Mouse (Mus musculus) natural killer cell, adult 2 months (primary cell): ENCODE measurements at regions not wholly inside any gene's neighbourhood (a gene's known extent, or its start where the extent isn't known, plus 50 kb on each side); places are given as distances from the start of the nearest gene placed in this dataset.

ENCODE experiments used
- DNase-seq, 2 experiments: peaks; one replicate each; pipeline ENCODE4 v3.0.0; 2022; ENCODE audit warnings: low spot score in 2 of 2

DNA sequence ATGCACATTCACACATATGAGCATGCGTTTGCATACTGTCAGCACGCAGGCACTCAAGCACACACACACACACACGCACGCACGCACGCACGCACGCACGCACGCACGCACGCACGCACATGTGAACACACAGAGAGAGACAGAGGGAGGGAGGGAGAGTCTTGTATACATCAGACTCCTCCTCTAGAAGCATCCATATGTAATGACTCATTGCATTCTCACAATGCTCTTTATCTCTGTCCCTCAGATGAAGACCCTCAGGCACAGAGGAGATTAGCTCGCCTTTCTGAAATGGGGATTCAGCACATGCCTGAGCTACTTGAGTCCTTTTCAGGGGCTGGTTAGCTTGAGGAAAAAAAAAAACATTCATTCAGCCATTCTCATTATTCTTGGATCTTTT lies 79.6 kb upstream of the 1700025G04Rik start:
- DNase-seq = no peak

DNA sequence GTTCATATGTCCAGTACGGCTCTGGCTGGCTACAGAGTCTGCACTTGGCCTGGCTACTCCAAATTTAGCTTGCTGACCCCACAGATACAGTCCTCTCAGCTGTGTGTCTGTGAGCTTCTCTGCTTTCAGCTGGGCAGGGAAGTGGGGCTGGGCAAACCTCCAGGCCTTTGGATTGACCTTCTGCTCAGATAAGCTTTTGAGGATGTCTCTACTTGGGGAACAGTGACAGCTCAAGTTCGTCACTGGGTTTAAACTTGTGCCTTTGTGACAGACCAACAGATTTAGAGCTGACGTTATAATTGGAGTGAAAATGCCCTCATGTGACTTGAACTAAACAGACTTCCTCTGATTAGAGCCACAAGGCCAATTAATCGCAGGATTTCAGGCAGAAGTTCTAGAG lies 78.4 kb upstream of the 1700025G04Rik start:
- no peak for DNase-seq

DNA sequence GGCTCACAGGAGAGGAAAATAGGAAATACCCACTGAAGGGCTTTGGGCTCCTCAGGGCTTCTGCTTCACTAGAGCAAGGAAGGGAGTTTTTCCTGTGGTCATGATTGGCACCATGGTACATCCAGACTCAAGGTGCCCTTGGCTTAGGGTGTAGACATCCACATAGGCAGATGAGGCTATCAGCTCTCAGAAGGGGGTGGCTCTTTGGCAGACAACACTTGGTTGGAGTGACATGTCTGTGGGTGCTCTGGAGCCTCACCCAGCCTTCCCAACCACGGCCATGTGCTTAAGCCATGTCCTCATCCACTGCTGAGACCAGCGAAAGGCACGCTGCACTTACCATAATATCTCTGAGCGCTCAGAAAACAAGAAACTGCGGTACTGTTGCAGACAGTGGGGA lies 77.8 kb upstream of the 1700025G04Rik start:
- DNase-seq = no peak

DNA sequence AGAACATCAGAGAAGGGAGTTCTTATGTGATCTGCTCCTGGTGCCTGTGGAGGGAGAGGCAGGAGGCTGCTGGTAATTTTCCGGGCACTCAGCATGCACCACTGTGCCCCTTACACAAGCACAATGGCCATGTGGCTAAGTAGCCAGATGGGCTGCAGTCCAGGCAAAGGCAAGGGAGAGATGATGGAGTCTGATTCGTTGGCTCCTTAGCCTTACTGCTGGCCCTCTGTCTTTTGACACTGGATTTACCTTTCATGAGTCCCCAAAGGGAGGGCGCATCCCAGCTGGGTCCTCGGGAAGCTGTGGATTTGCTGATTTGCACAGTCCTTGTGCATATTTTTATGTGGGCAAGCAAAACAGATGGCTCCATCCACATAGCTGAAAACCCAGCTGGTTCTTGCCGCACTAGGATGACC lies 75.6 kb upstream of the 1700025G04Rik start:
- DNase-seq = no peak

DNA sequence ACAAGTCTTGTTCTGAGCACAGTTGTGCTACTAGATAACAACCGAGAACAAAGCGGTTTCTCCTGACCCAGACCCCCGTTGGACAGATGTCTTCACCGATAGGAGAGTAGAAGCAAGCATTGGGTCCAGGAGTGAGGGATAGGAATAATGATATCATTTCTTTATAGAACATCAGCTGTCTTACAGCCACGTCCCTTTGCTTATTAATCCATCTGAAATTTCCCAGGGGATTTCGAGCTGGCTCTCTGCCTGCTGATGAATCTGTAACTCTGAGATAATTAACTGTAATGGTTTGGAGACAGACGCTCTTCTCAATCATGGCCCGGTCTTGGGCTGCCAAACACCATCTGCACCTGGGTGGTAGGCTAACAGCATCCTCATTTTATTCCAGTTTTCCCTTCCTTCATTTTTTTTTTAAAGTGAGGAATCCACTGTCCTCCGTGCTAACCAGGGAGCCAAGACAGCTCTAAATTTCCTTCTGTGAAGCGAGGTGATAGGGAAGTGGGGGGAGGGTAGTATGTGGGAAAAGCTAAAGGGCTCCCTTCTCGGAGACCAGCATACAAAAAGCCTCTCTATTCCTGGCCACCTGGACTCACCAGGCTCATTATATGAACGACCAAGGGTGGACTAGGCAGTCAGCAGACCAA lies 75.0 kb upstream of the 1700025G04Rik start:
- DNase-seq = no peak

DNA sequence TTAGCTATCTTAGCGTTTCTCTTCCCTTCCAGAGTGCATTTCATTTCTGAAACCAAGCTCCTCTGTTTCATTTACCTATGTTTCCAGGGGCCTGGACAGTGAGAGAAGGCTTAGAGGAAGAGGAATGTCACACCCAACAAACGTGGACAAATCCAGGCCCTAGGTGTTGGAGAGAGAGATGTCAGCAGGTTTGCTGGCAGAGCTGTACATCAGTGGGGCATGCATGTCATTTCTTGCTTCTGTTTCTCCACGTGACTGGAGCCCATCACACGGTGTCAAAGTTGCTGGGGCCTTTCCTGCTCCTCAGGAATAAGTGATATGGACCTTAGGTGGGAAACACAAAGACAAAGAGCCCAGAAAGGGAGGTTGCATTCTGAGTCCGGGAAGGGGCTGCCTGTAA lies 74.3 kb upstream of the 1700025G04Rik start:
- DNase-seq = no peak

DNA sequence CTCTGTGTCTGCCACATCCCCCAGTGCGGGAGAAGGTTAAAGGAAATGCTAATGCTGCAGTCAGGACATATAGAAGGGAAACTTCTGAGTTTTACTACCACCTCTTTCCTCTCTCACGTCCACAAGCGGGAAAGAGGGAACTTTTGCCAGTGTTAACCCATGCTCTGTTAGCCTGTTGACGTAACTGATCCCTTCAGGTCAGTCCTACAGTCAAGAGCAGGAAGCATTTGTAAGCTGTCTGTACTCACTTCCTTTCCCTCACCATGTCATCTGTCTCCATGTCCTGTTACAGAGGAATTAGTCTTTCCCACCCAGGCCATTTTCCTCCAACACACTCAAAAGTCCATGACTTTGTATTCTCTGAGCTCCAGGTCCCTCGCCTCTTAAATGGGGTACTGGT lies 62.5 kb upstream of the 1700025G04Rik start:
- DNase-seq = no peak

DNA sequence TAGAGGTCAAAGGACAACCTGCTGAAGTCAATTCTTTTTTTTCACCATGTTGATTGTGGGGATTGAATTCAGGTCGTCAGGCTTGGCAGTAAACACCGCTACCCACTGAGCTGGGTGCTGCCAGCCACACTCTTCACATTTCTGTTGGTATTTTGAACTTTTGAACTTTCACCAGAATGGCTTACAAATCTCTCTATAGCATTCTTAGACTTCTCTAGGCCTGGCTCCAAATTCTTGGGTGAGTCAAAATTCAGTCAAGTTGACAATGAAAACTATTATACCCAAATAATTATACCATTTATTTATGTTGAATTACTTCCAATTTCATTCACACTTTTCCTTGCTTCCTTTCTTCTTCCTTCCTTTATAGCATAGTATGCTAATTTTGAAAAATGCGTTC lies 58.8 kb upstream of the 1700025G04Rik start:
- no peak for DNase-seq

DNA sequence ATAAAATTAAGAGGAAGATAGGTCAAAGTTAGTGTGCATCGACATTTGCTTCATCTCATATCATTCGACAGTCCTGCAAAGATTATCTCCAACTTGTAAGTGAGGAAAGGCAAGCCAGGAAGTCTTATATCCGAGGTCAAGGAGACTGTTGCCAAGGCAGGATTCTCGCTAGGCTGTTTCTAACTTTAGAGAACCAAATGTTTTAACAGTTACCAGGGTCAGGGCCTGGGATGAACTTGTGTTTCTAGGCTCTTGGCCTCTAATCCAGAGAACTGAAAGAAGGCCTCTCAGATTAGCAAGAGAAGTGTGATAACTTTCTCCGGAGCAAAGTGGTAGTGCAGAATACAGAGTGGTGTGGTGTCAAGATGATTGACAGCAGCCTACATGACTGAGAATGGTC lies 50.2 kb upstream of the 1700025G04Rik start:
- DNase-seq = no peak
